Mouse (Mus musculus) urinary bladder, postnatal 36 days (tissue): ENCODE results near the gene Kpna7.
"Not testable (repeated sequence)": the region's sequence is repeated elsewhere in the genome, so short reads cannot be mapped to it uniquely, and the experiment has no call there.

Experiments used
- DNase-seq, 2 experiments: peaks; one replicate each; pipeline ENCODE4 v3.0.0; 2022; ENCODE audit warnings: low spot score in 2 of 2, mixed read lengths in 1 of 2

Kpna7 gene

GRCm38 (mm10) chr5:145020712-145021111 is 63.1 kb downstream of the Kpna7 start:
- not testable (repeated sequence) for DNase-seq

DNA sequence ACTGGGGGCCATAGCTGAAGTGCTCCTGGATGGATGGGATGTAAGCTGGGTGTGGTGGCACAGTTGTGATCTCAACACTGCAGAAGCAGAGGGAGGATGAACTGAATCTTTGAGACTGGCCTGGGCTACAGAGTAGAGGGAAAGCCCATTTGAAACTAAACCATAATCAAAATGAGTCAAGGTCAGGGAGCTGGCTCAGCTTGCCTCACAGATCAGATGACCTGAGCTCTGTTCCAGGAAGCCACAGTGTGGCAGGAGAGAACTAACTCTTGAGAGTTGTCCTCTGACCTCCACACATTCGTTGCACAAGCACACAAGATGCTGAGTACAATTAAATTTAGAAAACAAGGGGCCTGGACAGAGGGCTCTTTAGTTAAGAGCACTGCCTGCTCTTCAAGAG is 63.6 kb downstream of the Kpna7 start:
- peak in 1 of 2 experiments; percentile 21 for DNase-seq

DNA sequence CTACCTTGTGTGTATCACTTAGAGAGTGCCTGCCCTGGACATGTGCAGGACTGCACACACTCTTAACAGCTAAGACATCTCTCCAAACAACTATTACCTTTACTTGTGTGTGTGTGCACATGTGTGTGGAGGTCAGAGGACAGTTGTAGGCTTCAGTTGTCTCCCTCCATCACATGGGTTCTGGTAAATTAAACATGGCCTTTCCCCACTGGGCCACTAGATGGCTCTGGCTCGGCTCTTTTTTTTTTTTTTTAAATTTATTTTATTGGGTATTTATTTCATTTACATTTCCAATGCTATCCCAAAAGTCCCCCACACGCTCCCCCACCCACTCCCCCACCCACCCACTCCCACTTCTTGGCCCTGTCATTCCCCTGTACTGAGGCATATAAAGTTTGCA is 67.1 kb downstream of the Kpna7 start:
- not testable (repeated sequence) for DNase-seq

DNA sequence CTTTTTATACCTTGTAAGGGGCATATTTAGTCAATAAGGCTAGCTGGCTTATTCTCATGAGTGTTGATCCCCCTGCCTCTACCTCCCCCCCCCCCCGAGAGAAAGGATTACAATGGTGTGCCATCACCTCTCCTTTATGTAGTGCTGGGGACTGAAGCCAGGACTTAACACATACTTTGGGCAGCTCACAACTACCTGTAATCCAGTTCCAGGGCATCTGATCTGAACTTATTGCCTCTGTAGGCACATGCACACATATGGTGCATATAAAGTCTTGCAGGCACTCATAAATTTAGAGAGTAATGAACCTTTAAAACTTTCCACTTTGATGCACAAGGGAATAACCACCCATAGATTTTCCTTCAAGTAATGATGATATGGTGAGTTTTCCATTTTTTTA is 69.6 kb downstream of the Kpna7 start:
- no peak for DNase-seq

- no peak for DNase-seq
These were observed 74.8 kb downstream of the Kpna7 start for GRCm38 (mm10) chr5:145008878-145009659.

- no peak for DNase-seq
These were observed 78.2 kb downstream of the Kpna7 start for GRCm38 (mm10) chr5:145005596-145005995.

- no peak for DNase-seq
These were observed 79.3 kb downstream of the Kpna7 start for GRCm38 (mm10) chr5:145004495-145004894.

GRCm38 (mm10) chr5:145003362-145003761 is 80.5 kb downstream of the Kpna7 start:
- no peak for DNase-seq

GRCm38 (mm10) chr5:144998491-144998890 is 85.3 kb downstream of the Kpna7 start:
- no peak for DNase-seq

DNA sequence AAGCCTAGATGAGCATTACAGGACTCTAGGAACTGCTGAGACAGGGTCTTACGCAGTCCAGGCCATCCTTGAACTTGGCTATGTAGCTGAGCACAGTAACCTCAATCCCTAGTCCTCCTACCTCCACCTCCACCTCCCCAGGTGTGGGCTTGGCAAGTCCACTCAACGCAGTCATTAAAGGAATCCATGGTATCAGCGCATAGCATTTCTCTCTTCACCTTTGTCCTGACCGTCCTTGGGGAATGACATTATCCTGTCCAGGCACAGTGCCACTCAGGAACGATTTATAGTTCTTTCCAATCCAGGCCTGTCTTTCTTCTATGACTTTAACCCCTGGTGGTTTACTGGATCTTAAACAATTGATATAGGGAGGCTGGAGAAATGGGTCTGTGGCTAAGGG is 93.3 kb downstream of the Kpna7 start:
- DNase-seq: no peak

- no peak for DNase-seq
These were observed 93.8 kb downstream of the Kpna7 start for GRCm38 (mm10) chr5:144990051-144990450.

DNA sequence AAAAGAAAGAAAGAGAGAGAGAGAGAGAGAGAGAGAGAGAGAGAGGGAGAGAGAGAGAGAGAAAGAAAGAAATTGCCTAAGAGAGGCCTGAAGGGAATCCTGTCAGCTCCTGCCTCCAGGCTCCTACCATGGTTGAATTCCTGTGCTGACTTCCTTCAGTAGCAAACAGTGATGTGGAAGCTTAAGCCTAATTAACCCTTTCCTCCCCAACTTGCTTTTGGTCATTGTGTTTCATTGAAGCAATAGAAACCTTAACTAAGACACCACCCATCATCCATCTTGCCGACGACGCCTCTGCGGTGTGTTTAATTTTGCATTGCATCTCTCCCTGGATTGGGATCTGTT is 94.8 kb downstream of the Kpna7 start:
- DNase-seq: no peak

- peak; percentile 14 to 26 for DNase-seq
These were observed 95.3 kb downstream of the Kpna7 start for GRCm38 (mm10) chr5:144988340-144989060.

DNA sequence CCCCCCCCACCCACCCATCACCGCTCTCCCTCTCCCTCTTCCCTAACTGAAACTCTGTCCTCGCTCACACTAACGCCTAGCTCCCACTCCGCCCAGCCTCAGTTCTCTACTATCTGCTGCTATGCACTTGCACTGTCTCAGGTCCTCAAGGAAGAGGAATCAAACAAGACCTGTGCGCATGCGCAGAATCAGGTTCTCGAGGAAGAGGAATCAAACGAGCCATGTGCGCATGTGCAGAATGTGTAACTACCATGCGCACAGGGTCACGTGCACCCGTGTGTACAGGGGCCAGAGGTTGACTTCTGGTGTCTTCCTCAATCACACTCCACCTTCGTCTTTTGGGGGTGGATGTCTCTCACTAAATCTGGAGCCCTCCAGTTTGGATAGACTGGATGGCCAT is 96.3 kb downstream of the Kpna7 start:
- no peak for DNase-seq

DNA sequence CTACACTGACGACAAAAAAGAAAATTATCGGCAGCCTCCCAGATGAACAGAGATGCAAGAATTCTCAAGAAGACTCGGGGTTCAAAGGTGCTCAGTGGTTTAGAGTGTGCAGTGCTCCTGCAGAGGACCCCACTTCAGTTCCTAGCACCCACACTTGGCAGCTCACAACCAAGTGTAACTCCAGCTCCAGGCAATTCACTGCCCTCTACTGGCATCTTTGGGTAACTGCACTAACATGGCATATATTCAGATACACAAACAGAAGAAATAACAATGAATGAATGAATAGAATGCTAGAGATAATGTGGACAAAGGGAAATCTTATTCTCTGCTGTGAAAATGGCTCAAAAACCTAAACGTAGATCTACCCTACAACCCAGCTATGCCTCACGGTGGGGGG is 99.0 kb downstream of the Kpna7 start:
- no peak for DNase-seq

- DNase-seq: no peak
These were observed 100.6 kb downstream of the Kpna7 start for GRCm38 (mm10) chr5:144983227-144983626.

GRCm38 (mm10) chr5:144979110-144979509 is 104.7 kb downstream of the Kpna7 start:
- DNase-seq: no peak

- peak; percentile 75 to 83 for DNase-seq
These were observed 105.2 kb downstream of the Kpna7 start for GRCm38 (mm10) chr5:144978533-144979107.

DNA sequence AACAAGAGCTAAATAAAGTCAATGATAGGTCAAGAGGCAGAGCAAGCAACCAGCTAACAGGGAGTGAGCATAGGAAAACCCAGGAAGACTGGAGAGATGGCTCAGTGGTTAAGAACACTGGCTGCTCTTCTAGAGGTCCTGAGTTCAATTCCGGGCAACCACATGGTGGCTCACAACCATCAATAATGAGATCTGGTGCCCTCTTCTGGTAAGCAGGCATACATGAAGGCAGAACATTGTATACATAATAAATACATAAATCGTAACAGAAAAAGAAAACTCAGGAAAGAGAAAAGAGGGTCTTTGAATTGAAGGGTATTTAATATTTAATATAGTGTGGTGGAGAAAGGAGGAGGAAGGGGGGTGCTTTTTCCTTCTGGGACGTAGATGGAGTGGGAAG is 112.6 kb downstream of the Kpna7 start:
- no peak for DNase-seq

DNA sequence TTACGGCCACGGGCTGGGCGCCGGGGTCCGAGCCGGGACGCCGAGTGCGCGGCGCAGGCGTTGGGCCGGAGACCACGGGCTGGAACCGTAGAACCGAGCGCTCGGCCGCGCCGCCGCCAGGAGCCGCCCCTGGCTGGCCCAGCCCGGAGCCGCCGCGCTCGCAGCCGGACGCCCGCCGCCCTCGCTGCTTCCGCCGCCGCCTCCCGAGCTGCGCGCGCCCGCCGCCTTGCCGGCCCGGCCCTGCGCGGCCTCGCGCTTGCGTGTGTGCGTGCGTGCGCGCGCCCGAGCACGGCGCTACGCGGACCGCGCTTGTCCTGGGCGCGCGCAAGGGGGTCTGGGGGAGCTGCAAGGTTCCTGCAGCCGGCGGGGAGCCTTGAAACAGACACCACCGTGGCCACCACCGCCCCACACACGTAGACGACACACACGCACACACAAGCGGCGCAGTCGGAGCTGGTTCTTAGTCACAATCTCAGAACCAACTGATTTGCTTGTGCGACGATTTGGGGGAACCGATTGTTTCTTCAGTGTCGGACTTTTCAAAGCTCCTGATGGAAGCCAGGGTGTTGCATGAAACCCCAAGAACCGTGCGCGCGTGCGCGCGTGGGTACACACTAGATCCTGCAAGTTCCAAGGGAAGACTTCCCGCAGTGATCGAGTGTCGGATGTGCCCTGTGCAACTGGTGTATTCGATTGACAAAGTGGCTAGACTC is 118.0 kb downstream of the Kpna7 start, which contains the start of gene Smurf1:
Gene Smurf1 (minus strand): TSS at position 209 of the 713 bp plus-strand sequence.
- DNase-seq: peak; percentile 72 to 75

DNA sequence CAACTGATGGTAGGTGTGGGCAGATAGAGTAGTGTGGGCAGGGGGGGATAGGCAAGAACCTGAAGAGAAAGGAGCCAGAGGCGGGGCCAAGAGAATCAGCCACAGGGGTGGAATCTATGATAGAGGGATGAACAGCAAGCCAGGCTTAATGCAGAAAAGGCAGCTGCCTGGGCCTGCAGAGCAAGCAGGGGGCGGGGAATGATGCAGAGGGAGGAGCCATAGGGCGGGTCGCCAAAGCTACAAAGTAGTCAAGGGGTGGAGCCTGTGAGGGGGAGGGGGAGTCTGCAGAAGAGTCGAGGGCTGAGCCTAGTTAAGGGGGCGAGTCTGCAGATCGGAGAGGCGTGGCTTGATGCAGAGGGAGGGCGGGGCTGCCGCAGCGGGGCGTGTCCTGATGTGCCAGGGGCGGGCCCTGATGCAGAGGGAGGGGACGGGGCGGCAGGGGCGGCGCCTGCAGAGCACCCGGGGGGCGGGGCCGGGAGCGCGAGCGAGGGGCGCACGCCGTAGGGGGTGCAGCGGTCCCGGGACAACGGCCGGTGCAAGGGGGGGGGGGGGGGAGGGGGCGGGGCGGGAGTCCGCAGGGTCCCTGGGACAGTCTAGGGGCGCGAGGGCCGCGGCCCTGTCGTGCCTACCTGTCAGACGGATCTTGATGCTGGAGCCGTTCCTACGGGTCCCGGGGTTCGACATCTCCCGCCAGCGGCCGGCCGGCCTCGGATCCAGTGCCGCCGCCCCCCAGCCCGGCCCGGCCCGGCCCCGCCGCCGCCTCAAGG is 118.8 kb downstream of the Kpna7 start:
- DNase-seq: peak; percentile 84 to 88
